Mouse (Mus musculus) heart, adult 2 months (tissue): ENCODE data around the gene Fgfr2.

Experiments
- CTCF ChIP-seq: fragments of 200-600 bp; IDR thresholded peaks from 2 replicates; pipeline ENCODE4 v1.8.1; 2022; ENCODE audit warnings: antibody characterized with exemption, mild to moderate bottlenecking, moderate library complexity
- EP300 ChIP-seq: fragments of 200-500 bp; IDR thresholded peaks from 2 replicates; pipeline ENCODE4 v1.6.1; 2011; ENCODE audit warnings: low read depth, low read length, control low read depth; ENCODE audit not compliant: insufficient read depth
- POLR2A ChIP-seq: fragments of 200-500 bp; IDR thresholded peaks from 2 replicates; pipeline ENCODE4 v1.6.1; 2011; ENCODE audit warnings: mild to moderate bottlenecking, low read depth, low read length, control low read depth; ENCODE audit not compliant: insufficient read depth

DNA sequence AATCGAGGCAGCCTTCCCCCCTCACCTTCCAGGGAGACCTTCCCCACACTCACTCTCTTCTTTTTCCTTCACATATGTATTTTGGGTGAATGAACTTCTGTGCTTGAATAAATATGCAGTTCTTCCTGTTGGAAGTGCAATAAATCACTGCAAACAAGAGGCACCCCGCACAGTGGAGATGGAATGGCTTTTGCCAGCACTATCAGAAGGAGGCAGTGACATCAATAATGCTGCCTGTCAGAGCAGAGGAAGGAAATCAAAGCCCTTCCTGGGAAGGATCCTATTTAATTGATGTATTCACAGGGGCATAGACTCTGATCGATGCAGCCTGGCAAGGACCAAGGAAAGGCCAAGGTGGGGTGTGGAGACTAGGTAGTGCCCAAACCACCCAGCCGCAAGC, 580.7 kb downstream of the Fgfr2 start:
- TF ChIP-seq EP300 (no peak), POLR2A (no peak), CTCF (no peak)
